Mouse (Mus musculus): Measurements from ENCODE around the gene Wasl. TPM values are rescaled to one million over a fixed set of nuclear protein-coding genes. Genes with fewer than 3 reads are reported as not detected.

Gene Wasl
- polyA plus RNA-seq, 2 experiments, result 30.8 to 57.6 TPM

GRCm38 (mm10) chr6:24610358-24610757 lies 54.5 kb downstream of the Wasl start:
- Histone ChIP-seq H3K27me3 (ENCODE audit: control insufficient read depth, insufficient read depth, low read length) (no peaks in the 10 kb centered on the region), H3K9me3 (ENCODE audit: control insufficient read depth, low read length) (no peaks in the 10 kb centered on the region), H3K27ac (replicated peaks; ENCODE audit: low read depth, low read length) (no peak overlapping the region), H3K36me3 (ENCODE audit: control insufficient read depth, insufficient read depth, low read length) (peaks cover 27% of the 10 kb centered on the region), H3K4me3 (replicated peaks; ENCODE audit: low read length) (no peak overlapping the region), H3K9ac (ENCODE audit: low read depth, low read length, severe bottlenecking) (no peak overlapping the region), H3K4me2 (replicated peaks; ENCODE audit: low read depth, low read length, severe bottlenecking) (no peak overlapping the region), H3K4me1 (ENCODE audit: control insufficient read depth, insufficient read depth, low read length) (no peaks in the 10 kb centered on the region)
- ATAC-seq (ENCODE audit: low FRiP score, low read depth) (no peak), DNase-seq (ENCODE audit: low spot score) (no peak)
- 88% methylated on average over 4 of the region's 4 CpGs for WGBS
- no peak for TF ChIP-seq POLR2A (IDR thresholded peaks at IDR 0.05; ENCODE audit: borderline replicate concordance, extremely low read depth, insufficient read depth, insufficient read length)

- no peaks in the 10 kb centered on the region for H3K9me3 ChIP-seq (ENCODE audit: control insufficient read depth, low read length)
- ATAC-seq (ENCODE audit: low FRiP score, low read depth) (no peak), DNase-seq (ENCODE audit: low spot score) (no peak)
- no peak overlapping the region for H3K4me2 ChIP-seq (replicated peaks; ENCODE audit: low read depth, low read length, severe bottlenecking)
- H3K36me3 ChIP-seq (ENCODE audit: control insufficient read depth, insufficient read depth, low read length), result peaks cover 20% of the 10 kb centered on the region; the same call in 1 of the 2 replicates
- WGBS, result 57% methylated on average over 4 of the region's 4 CpGs
- H3K4me3 ChIP-seq (replicated peaks; ENCODE audit: low read length), result no peak overlapping the region
- TF ChIP-seq POLR2A (IDR thresholded peaks at IDR 0.05; ENCODE audit: borderline replicate concordance, extremely low read depth, insufficient read depth, insufficient read length), result no peak
- H3K9ac ChIP-seq (ENCODE audit: low read depth, low read length, severe bottlenecking), result no peak overlapping the region
- no peaks in the 10 kb centered on the region for H3K4me1 ChIP-seq (ENCODE audit: control insufficient read depth, insufficient read depth, low read length)
- no peaks in the 10 kb centered on the region for H3K27me3 ChIP-seq (ENCODE audit: control insufficient read depth, insufficient read depth, low read length)
- H3K27ac ChIP-seq (replicated peaks; ENCODE audit: low read depth, low read length), result no peak overlapping the region
Measured at GRCm38 (mm10) chr6:24609531-24609930, 55.3 kb downstream of the Wasl start.

GRCm38 (mm10) chr6:24608682-24609081 lies 56.1 kb downstream of the Wasl start:
- Histone ChIP-seq H3K9me3 (ENCODE audit: control insufficient read depth, low read length) (no peaks in the 10 kb centered on the region), H3K4me2 (replicated peaks; ENCODE audit: low read depth, low read length, severe bottlenecking) (no peak overlapping the region), H3K27me3 (ENCODE audit: control insufficient read depth, insufficient read depth, low read length) (no peaks in the 10 kb centered on the region), H3K4me1 (ENCODE audit: control insufficient read depth, insufficient read depth, low read length) (no peaks in the 10 kb centered on the region), H3K4me3 (replicated peaks; ENCODE audit: low read length) (no peak overlapping the region), H3K27ac (replicated peaks; ENCODE audit: low read depth, low read length) (no peak overlapping the region), H3K36me3 (ENCODE audit: control insufficient read depth, insufficient read depth, low read length) (peaks cover 13% of the 10 kb centered on the region; the same call in 1 of the 2 replicates), H3K9ac (ENCODE audit: low read depth, low read length, severe bottlenecking) (no peak overlapping the region)
- no peak for TF ChIP-seq POLR2A (IDR thresholded peaks at IDR 0.05; ENCODE audit: borderline replicate concordance, extremely low read depth, insufficient read depth, insufficient read length)
- DNase-seq (ENCODE audit: low spot score) (no peak), ATAC-seq (ENCODE audit: low FRiP score, low read depth) (no peak)
- WGBS, result 88% methylated on average over 3 of the region's 3 CpGs

GRCm38 (mm10) chr6:24608129-24608528 lies 56.7 kb downstream of the Wasl start:
- Histone ChIP-seq H3K9me3 (ENCODE audit: control insufficient read depth, low read length) (no peaks in the 10 kb centered on the region), H3K27me3 (ENCODE audit: control insufficient read depth, insufficient read depth, low read length) (no peaks in the 10 kb centered on the region), H3K36me3 (ENCODE audit: control insufficient read depth, insufficient read depth, low read length) (peaks cover 8% of the 10 kb centered on the region; the same call in 1 of the 2 replicates), H3K4me3 (replicated peaks; ENCODE audit: low read length) (no peak overlapping the region), H3K4me2 (replicated peaks; ENCODE audit: low read depth, low read length, severe bottlenecking) (no peak overlapping the region), H3K4me1 (ENCODE audit: control insufficient read depth, insufficient read depth, low read length) (no peaks in the 10 kb centered on the region), H3K9ac (ENCODE audit: low read depth, low read length, severe bottlenecking) (no peak overlapping the region), H3K27ac (replicated peaks; ENCODE audit: low read depth, low read length) (no peak overlapping the region)
- no peak for TF ChIP-seq POLR2A (IDR thresholded peaks at IDR 0.05; ENCODE audit: borderline replicate concordance, extremely low read depth, insufficient read depth, insufficient read length)
- no peak for DNase-seq (ENCODE audit: low spot score)
- WGBS, result 82% methylated on average over 4 of the region's 4 CpGs
- ATAC-seq (ENCODE audit: low FRiP score, low read depth), result no peak

GRCm38 (mm10) chr6:24607531-24607930 lies 57.3 kb downstream of the Wasl start:
- no peak for TF ChIP-seq POLR2A (IDR thresholded peaks at IDR 0.05; ENCODE audit: borderline replicate concordance, extremely low read depth, insufficient read depth, insufficient read length)
- H3K36me3 ChIP-seq (ENCODE audit: control insufficient read depth, insufficient read depth, low read length), result peaks cover 2% of the 10 kb centered on the region; the same call in 1 of the 2 replicates
- H3K27me3 ChIP-seq (ENCODE audit: control insufficient read depth, insufficient read depth, low read length), result no peaks in the 10 kb centered on the region
- no peaks in the 10 kb centered on the region for H3K9me3 ChIP-seq (ENCODE audit: control insufficient read depth, low read length)
- 83% methylated on average over 15 of the region's 15 CpGs for WGBS
- DNase-seq (ENCODE audit: low spot score) (no peak), ATAC-seq (ENCODE audit: low FRiP score, low read depth) (no peak)
- H3K9ac ChIP-seq (ENCODE audit: low read depth, low read length, severe bottlenecking), result no peak overlapping the region
- H3K4me3 ChIP-seq (replicated peaks; ENCODE audit: low read length), result no peak overlapping the region
- H3K4me1 ChIP-seq (ENCODE audit: control insufficient read depth, insufficient read depth, low read length), result no peaks in the 10 kb centered on the region
- no peak overlapping the region for H3K4me2 ChIP-seq (replicated peaks; ENCODE audit: low read depth, low read length, severe bottlenecking)
- no peak overlapping the region for H3K27ac ChIP-seq (replicated peaks; ENCODE audit: low read depth, low read length)

GRCm38 (mm10) chr6:24606512-24606911 lies 58.3 kb downstream of the Wasl start:
- TF ChIP-seq POLR2A (IDR thresholded peaks at IDR 0.05; ENCODE audit: borderline replicate concordance, extremely low read depth, insufficient read depth, insufficient read length), result no peak
- DNase-seq (ENCODE audit: low spot score) (no peak), ATAC-seq (ENCODE audit: low FRiP score, low read depth) (no peak)
- H3K4me2 ChIP-seq (replicated peaks; ENCODE audit: low read depth, low read length, severe bottlenecking), result no peak overlapping the region
- no peak overlapping the region for H3K4me3 ChIP-seq (replicated peaks; ENCODE audit: low read length)
- H3K27me3 ChIP-seq (ENCODE audit: control insufficient read depth, insufficient read depth, low read length), result no peaks in the 10 kb centered on the region
- 74% methylated on average over 10 of the region's 10 CpGs for WGBS
- H3K9ac ChIP-seq (ENCODE audit: low read depth, low read length, severe bottlenecking), result no peak overlapping the region
- no peaks in the 10 kb centered on the region for H3K36me3 ChIP-seq (ENCODE audit: control insufficient read depth, insufficient read depth, low read length)
- H3K9me3 ChIP-seq (ENCODE audit: control insufficient read depth, low read length), result no peaks in the 10 kb centered on the region
- no peaks in the 10 kb centered on the region for H3K4me1 ChIP-seq (ENCODE audit: control insufficient read depth, insufficient read depth, low read length)
- no peak overlapping the region for H3K27ac ChIP-seq (replicated peaks; ENCODE audit: low read depth, low read length)
